Mouse (Mus musculus): ENCODE data around the gene Zc3h12d.

Gene Zc3h12d

GRCm38 (mm10) chr10:7838874-7839421, 6.7 kb downstream of the Zc3h12d start:
- DNase-seq (ENCODE audit: low read depth, low spot score) = no peak

GRCm38 (mm10) chr10:7839551-7840352, 7.5 kb downstream of the Zc3h12d start:
- no peak for DNase-seq (ENCODE audit: low read depth, low spot score)

- DNase-seq (ENCODE audit: low read depth, low spot score) = no peak
Measured at GRCm38 (mm10) chr10:7840353-7840733, 8.1 kb downstream of the Zc3h12d start.

GRCm38 (mm10) chr10:7840785-7841184, 8.5 kb downstream of the Zc3h12d start:
- DNase-seq (ENCODE audit: low read depth, low spot score) = no peak

GRCm38 (mm10) chr10:7841571-7842080, 9.4 kb downstream of the Zc3h12d start:
- no peak for DNase-seq (ENCODE audit: low read depth, low spot score)

GRCm38 (mm10) chr10:7843181-7843580, 10.9 kb downstream of the Zc3h12d start:
- DNase-seq (ENCODE audit: low read depth, low spot score) = no peak

- no peak for DNase-seq (ENCODE audit: low read depth, low spot score)
Measured at GRCm38 (mm10) chr10:7844161-7844560, 11.9 kb downstream of the Zc3h12d start.

GRCm38 (mm10) chr10:7845136-7845535, 12.9 kb downstream of the Zc3h12d start:
- no peak for DNase-seq (ENCODE audit: low read depth, low spot score)

- DNase-seq (ENCODE audit: low read depth, low spot score) = no peak
Measured at GRCm38 (mm10) chr10:7845991-7846390, 13.7 kb downstream of the Zc3h12d start.

- DNase-seq (ENCODE audit: low read depth, low spot score) = no peak
Measured at GRCm38 (mm10) chr10:7847166-7847605, 14.9 kb downstream of the Zc3h12d start.

GRCm38 (mm10) chr10:7851891-7852290, 19.6 kb downstream of the Zc3h12d start:
- no peak for DNase-seq (ENCODE audit: low read depth, low spot score)

- DNase-seq (ENCODE audit: low read depth, low spot score) = no peak
Measured at GRCm38 (mm10) chr10:7860494-7860893, 28.2 kb downstream of the Zc3h12d start.

GRCm38 (mm10) chr10:7861259-7861936, 29.1 kb downstream of the Zc3h12d start:
- DNase-seq (ENCODE audit: low read depth, low spot score) = no peak

- DNase-seq (ENCODE audit: low read depth, low spot score) = no peak
Measured at GRCm38 (mm10) chr10:7861937-7862657, 29.8 kb downstream of the Zc3h12d start.

GRCm38 (mm10) chr10:7863411-7863810, 31.1 kb downstream of the Zc3h12d start:
- DNase-seq (ENCODE audit: low read depth, low spot score) = no peak

- DNase-seq (ENCODE audit: low read depth, low spot score) = no peak
Measured at GRCm38 (mm10) chr10:7864184-7864583, 31.9 kb downstream of the Zc3h12d start.

- no peak for DNase-seq (ENCODE audit: low read depth, low spot score)
Measured at GRCm38 (mm10) chr10:7864806-7865205, 32.5 kb downstream of the Zc3h12d start.

GRCm38 (mm10) chr10:7866762-7867665, 34.7 kb downstream of the Zc3h12d start:
- no peak for DNase-seq (ENCODE audit: low read depth, low spot score)

GRCm38 (mm10) chr10:7867666-7868030, 35.4 kb downstream of the Zc3h12d start:
- no peak for DNase-seq (ENCODE audit: low read depth, low spot score)

GRCm38 (mm10) chr10:7869746-7870145, 37.5 kb downstream of the Zc3h12d start:
- no peak for DNase-seq (ENCODE audit: low read depth, low spot score)

Measured in brain, embryonic 18.5 days (tissue).